Mouse (Mus musculus) mouse trophoblast stem cell (cell line): ENCODE measurements at regions not wholly inside any gene's neighbourhood (a gene's known extent, or its start where the extent isn't known, plus 50 kb on each side); places are given as distances from the start of the nearest gene placed in this dataset.

Experiments used
- in situ Hi-C, 2 experiments: fragments of 300-500 bp; cut with MseI, MboI; formaldehyde crosslinking; loops; 2 replicates in 1 of 2; 3 replicates in 1 of 2; pipeline ENCODE4 v1.15.1; 2025

- in situ Hi-C loops: no loop called here
Measured at GRCm38 (mm10) chr16:7647275-7647926, 777.5 kb downstream of the Tmem114 start.

- in situ Hi-C loops: no loop called here
Measured at GRCm38 (mm10) chr16:7644363-7644762, 780.6 kb downstream of the Tmem114 start.

GRCm38 (mm10) chr16:7638955-7639755 is 785.8 kb downstream of the Tmem114 start:
- in situ Hi-C loops: no loop called here

DNA sequence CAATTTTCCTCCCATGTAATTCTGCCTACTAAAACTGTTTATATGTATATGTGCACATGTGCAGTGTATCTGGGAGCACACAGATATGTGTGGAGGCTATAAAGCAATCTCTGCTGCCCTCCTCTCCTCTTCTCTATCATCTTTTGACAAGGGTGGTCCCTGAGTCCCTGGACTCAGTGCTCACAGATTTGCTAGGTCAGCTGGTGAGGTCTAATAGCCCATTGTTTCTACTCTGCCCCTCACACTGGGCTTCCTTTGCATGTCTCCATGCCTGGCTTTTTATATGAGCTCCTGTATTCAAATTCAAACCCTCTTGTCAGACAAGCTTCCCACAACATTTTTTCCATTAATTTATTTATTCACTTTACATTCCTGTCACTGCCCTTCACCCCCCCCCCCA is 786.9 kb downstream of the Tmem114 start:
- in situ Hi-C loops: no loop called here

DNA sequence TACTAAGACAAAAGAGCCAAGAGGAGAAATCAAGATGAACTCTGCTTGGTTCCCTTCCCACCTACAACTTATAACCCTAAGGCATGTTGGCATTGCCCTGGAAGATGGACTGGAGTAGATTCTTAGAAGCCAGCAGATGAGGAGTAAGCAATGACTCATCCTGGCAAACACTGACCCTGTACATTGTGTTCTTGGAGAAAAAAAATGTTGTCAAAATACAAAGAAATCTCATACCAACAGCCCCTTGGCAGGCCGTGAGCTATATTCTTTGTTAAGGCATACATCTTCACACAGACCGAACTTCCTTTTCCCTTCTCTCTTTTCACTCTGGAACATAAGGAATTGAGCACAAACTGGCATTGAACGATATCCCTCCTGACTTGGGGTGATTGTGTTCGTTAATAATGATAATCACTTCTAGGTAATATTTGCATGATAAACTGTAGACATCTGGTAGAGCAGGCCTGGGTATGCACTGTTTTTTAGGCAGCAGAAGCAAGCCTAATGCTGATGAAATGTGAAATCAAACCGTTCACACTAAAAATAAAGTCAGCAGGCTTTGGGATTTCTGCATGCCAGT is 787.7 kb downstream of the Tmem114 start:
- in situ Hi-C loops: no loop called here

DNA sequence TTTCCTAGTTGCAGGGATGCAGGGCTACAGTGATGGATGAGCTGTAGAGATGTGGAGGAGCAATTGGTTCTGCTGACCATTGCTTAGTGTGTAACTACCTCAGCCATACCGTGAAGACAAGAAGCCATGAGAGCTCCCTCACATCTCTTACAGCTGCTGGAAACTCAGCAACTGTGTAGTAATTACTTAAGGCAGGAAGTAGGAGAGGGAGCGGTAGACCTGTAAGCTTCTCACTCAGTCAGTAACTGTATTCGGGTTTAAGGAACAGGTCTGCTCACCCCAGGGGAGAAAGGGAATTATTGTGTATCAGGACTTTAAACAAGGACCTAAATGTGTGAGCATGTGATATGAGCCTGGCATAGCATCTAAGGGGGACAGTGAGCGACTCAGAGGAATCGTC is 788.6 kb downstream of the Tmem114 start:
- in situ Hi-C loops: no loop called here

DNA sequence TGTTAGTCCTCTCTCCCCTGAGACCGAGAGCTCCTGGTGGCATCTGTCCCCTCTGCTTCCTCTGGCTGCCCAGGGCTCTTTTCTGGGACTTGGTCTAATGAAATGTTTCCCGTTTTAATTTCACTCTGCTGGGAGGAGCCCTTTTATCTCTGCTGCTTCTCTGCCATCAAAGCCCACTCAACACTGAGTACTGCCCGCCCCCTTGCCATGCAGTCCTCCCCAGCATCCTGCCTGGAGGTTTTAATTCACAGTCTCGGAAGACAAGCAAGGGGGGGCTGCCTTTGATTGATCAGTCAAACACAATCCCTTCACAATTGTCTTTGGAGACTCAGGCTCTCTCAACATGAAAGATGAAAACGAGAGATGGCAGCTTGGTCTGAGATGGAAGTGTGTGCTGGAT is 792.5 kb downstream of the Tmem114 start:
- in situ Hi-C loops: no loop called here

GRCm38 (mm10) chr16:7628351-7628750 is 796.6 kb downstream of the Tmem114 start:
- in situ Hi-C loops: no loop called here

- in situ Hi-C loops: no loop called here
Measured at GRCm38 (mm10) chr16:7606602-7607001, 818.3 kb downstream of the Tmem114 start.

DNA sequence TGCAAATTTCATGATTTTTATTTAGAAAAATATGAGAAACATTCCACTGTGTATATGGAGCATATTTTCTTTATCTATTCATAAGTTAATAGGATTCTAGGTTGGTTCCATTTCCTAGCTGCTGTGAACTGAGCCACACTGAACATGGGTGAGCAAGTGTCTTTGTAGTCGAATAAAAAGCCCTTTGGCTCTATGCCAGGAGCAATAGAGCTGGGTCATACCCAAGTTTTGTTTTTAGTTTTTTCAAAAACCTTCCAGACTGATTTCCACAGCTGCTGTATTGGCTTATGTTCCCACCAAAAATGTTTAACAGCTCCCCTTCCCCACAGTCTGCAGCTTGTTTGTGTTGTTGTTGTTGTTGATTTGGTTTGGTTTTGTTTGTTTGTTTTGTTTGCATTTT is 822.5 kb downstream of the Tmem114 start:
- in situ Hi-C loops: no loop called here

- in situ Hi-C loops: no loop called here
Measured at GRCm38 (mm10) chr16:7574879-7575278, 850.1 kb downstream of the Tmem114 start.

- in situ Hi-C loops: no loop called here
Measured at GRCm38 (mm10) chr16:7560841-7561240, 864.1 kb downstream of the Tmem114 start.

- in situ Hi-C loops: no loop called here
Measured at GRCm38 (mm10) chr16:7559177-7559576, 865.8 kb downstream of the Tmem114 start.

GRCm38 (mm10) chr16:7558637-7559036 is 866.3 kb downstream of the Tmem114 start:
- in situ Hi-C loops: no loop called here

GRCm38 (mm10) chr16:7555911-7556310 is 869.0 kb downstream of the Tmem114 start:
- in situ Hi-C loops: no loop called here

DNA sequence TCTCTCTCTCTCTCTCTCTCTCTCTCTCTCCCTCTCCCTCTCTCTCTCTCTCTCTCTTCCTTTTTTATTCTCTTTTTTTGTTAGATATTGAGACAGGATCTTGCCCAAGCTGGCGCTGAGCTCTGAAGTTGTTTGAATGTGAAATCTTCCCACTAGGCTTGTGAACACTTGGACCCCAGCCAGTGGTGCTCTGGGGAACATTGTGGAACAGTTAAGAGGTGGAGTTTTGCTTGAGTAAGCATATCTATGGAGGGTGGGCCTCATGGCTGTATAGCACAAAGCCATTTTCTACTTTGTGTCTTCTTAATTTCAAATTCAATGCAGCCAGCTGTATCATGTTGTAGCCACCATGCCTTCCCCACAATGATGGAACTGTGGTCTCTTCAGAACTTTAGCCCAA is 875.4 kb downstream of the Tmem114 start:
- in situ Hi-C loops: no loop called here

- in situ Hi-C loops: no loop called here
Measured at GRCm38 (mm10) chr16:7544067-7544466, 880.9 kb downstream of the Tmem114 start.

GRCm38 (mm10) chr16:7529811-7530210 is 895.1 kb downstream of the Tmem114 start:
- in situ Hi-C loops: no loop called here

- in situ Hi-C loops: no loop called here
Measured at GRCm38 (mm10) chr16:7528963-7529362, 896.0 kb downstream of the Tmem114 start.

DNA sequence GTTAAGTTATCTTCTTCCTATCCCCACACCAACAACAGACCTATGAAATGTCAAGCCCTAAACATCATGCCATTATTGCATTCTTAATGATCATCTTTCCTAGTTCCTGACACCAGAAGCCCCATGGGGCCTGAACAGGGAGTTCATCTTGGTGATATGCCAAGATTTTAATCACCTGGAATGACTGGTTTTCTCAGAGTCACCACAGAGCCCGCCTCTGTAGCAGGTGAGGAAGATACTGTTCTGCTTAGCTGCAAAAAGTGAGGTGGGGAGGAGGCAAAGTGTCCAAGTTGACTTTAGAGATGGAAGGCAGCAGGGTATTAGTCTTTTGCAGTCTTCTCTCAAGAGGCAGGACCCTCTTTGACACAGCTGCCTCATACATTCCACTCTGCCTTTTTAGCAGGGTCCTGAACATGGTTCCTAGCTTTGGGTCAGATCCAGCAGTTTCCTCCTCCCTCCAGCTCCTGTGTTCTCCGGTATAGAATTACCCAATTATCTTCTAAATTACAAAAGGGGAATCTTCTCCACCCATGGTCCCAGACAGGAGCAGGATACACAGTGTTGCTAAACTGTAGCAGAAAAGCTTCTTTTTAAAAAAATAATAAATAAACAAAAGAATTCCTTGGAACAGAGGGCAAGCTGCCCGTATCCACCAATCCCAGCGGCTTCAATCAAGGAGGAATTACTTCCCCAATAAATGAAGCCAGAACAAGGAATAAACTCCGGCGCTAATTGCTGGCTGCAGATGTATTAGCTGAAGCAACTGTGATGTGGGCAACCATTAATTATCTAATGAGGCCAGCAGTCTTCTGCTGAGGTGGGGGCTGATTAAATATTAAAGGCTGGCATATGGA is 896.8 kb downstream of the Tmem114 start:
- in situ Hi-C loops: no loop called here

- in situ Hi-C loops: no loop called here
Measured at GRCm38 (mm10) chr16:7518711-7519110, 906.2 kb downstream of the Tmem114 start.
